Mouse (Mus musculus): Measurements from ENCODE around the gene Pwp2. TPM values are rescaled to one million over a fixed set of nuclear protein-coding genes. Genes with fewer than 3 reads are reported as not detected.

Gene Pwp2
- polyA plus RNA-seq, 1 experiment from 2014 or later: 19.7 TPM

DNA sequence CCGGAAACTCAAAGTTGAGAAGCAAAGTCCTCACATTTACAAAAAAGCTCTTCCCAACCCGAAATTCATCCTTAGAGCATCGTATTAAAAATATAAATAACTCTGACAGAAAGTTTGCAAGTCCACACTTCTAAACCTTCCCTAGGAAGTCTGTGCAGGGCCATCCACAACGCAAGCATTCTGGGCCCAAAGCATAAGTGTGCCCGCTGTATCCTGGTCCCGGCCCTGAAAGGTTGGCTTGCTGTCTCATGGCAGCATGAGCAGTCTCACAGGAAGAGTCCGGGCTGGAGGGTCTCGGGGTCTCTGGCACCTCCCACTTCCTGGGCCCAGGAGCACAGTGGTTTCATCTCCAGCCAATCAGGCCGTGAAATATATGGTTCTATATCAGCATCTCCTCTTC is 13.4 kb downstream of the Pwp2 start:
- DNase-seq (ENCODE audit: low read depth, low spot score) (no peak), ATAC-seq (no peak)
- TF ChIP-seq CTCF (IDR thresholded peaks at IDR 0.05): no peak
- no peaks in the 10 kb centered on the region for H3K27me3 ChIP-seq
- POLR2A ChIA-PET: no interaction called here
- in situ Hi-C loops (cut with MboI; ENCODE audit: low pct_unique_long_range_greater_than_20kb): no loop called here
- CTCF ChIA-PET: interaction anchor here (1.1 kb wide), 1 partner anchor 13 kb away, joined by 4 read pairs; no protein-coding TSS in a partner anchor

DNA sequence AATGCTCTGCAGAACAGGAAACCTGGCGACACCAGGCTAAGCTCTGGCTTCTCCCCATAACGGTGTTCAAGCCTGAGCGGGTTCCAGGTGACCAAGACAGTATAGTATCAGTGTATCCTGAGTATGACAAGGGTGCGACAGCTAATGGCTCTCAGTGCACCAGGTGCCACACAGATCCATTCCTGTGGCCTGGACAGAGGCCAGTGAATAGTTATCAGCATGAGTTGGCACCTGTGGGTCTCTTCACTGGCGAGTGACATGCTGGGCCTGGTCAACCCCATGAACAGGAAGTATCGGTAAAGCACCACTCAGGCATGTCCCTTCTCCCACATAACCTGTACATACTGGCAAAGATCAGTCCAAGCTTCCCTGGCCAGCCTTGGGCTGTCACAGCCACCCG is 13.9 kb downstream of the Pwp2 start:
- H3K27me3 ChIP-seq: no peaks in the 10 kb centered on the region
- TF ChIP-seq CTCF (IDR thresholded peaks at IDR 0.05): no peak
- DNase-seq (ENCODE audit: low read depth, low spot score): no peak
- in situ Hi-C loops (cut with MboI; ENCODE audit: low pct_unique_long_range_greater_than_20kb): no loop called here
- ChIA-PET POLR2A (interaction anchor here (0.8 to 0.9 kb wide), 2 partner anchors 13 to 152 kb away, joined by 3 to 4 read pairs; no protein-coding TSS in a partner anchor), CTCF (interaction anchor here (1.1 kb wide), 1 partner anchor 13 kb away, joined by 4 read pairs; no protein-coding TSS in a partner anchor)
- no peak for ATAC-seq

DNA sequence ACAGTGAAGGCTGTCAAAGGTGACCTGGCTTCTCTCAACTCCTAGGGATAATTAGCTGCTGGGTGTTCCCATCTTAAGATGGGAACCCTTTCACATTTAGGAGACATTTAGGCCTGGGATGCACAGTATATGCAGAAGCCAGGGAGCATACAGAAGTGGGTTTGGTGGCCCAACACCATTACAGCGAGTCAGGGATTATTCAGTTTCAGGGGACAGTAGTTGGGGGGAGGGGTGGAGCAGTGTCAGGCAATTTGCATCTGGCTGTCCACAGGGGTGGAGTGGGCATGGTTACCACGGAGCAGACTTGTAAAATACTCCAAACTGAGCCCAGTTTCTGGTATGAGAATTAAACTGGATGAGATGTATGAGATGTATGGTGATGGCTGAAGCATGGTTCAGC is 14.5 kb downstream of the Pwp2 start:
- POLR2A ChIA-PET: interaction anchor here (0.8 to 0.9 kb wide), 2 partner anchors 14 to 151 kb away, joined by 3 to 4 read pairs; no protein-coding TSS in a partner anchor
- ATAC-seq (no peak), DNase-seq (ENCODE audit: low read depth, low spot score) (no peak)
- H3K27me3 ChIP-seq: no peaks in the 10 kb centered on the region
- in situ Hi-C loops (cut with MboI; ENCODE audit: low pct_unique_long_range_greater_than_20kb): no loop called here
- TF ChIP-seq CTCF (IDR thresholded peaks at IDR 0.05): no peak
- CTCF ChIA-PET: interaction anchor here (1.1 kb wide), 2 partner anchors 10 to 14 kb away, joined by 3 to 4 read pairs; no protein-coding TSS in a partner anchor

DNA sequence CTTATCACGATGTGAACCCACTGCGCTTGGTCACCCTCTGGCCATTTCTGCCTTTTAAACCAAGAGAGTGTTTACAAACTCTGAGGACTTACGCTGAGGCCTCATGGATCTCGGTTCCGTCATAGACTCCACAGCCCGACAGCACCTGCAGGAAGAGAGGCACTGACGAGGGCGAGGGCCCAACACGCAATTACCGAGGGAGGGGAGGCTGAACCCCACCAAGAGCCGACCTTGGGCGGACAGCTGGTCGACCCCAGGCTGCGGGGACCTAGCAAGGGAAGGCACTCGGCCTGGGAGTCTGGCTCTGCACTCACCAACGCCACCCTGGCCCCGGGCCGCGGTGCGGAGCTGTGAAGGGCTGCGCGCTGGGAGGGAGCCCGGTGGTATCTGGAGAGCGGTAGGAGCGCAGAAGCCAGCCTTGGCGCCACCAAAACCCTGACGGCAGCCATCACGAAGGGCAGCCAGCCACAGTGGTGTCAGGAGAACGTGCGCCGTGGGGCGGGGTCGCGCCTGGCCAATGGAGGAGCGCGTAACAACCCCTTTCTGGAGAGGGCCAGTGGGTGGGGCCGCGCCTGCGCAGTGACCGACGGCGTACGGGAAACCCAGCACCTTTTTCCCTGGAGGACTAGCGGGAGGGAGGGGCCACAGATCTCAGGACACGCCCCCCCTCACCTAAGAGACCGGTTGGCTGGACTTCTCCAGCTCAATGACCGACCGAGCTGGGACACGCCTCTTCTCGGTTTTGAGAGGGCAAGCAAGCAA is 15.5 kb downstream of the Pwp2 start, which contains the start of gene D10Jhu81e:
Gene D10Jhu81e, minus strand, starts transcription at position 502 of the 762 bp plus-strand sequence.
- ATAC-seq (peak; percentile 82), DNase-seq (ENCODE audit: low read depth, low spot score) (peak; percentile 66)
- in situ Hi-C loops (cut with MboI; ENCODE audit: low pct_unique_long_range_greater_than_20kb): no loop called here
- TF ChIP-seq CTCF (IDR thresholded peaks at IDR 0.05): no peak
- H3K27me3 ChIP-seq: no peaks in the 10 kb centered on the region
- ChIA-PET CTCF (interaction anchor here (1.1 kb wide), 1 partner anchor 9 kb away, joined by 3 read pairs; no protein-coding TSS in a partner anchor), POLR2A (interaction anchor here (0.8 kb wide), 1 partner anchor 13 kb away, joined by 3 read pairs; no protein-coding TSS in a partner anchor)

DNA sequence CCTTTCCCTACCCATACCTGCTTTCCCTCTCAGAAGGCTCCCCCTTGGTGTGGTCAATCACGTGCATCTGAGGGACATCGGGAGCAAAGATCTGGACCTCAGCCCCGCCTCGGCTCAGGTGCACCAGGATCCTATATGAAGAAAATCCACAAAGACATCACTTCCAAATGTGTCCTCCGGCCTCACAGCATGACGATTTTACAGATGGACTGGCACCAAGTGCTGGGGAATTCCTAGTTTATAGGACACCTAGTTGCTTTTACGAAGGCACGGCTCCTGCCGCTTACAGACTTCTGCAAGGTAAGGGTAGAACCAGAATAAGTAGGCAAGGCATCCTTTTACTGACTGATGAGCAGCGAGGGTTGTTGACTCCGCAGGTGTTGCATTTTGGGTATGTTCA is 16.2 kb downstream of the Pwp2 start:
- ChIA-PET POLR2A (no interaction called here), CTCF (no interaction called here)
- ATAC-seq (no peak), DNase-seq (ENCODE audit: low read depth, low spot score) (no peak)
- no peaks in the 10 kb centered on the region for H3K27me3 ChIP-seq
- in situ Hi-C loops (cut with MboI; ENCODE audit: low pct_unique_long_range_greater_than_20kb): no loop called here
- TF ChIP-seq CTCF (IDR thresholded peaks at IDR 0.05): no peak

DNA sequence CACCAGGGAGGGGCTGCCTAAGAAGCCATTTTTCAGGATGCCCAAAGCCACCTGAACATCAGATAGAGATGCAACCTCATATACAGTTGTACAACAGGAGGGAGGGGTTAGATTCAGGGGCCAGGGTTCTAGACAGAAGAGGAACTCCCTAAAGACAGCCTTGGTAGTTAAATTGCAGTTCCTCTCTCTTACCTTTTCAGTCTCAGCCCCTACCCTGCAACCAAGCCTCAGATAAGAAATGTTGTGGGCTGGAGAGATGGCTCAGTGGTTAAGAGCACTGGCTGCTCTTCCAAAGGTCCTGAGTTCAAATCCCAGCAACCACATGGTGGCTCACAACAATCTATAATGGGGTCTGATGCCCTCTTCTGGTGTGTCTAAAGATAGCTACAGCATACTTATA is 17.2 kb downstream of the Pwp2 start:
- POLR2A ChIA-PET: no interaction called here
- CTCF ChIA-PET: no interaction called here
- TF ChIP-seq CTCF (IDR thresholded peaks at IDR 0.05): no peak
- no peaks in the 10 kb centered on the region for H3K27me3 ChIP-seq
- ATAC-seq (no peak), DNase-seq (ENCODE audit: low read depth, low spot score) (no peak)
- in situ Hi-C loops (cut with MboI; ENCODE audit: low pct_unique_long_range_greater_than_20kb): no loop called here

DNA sequence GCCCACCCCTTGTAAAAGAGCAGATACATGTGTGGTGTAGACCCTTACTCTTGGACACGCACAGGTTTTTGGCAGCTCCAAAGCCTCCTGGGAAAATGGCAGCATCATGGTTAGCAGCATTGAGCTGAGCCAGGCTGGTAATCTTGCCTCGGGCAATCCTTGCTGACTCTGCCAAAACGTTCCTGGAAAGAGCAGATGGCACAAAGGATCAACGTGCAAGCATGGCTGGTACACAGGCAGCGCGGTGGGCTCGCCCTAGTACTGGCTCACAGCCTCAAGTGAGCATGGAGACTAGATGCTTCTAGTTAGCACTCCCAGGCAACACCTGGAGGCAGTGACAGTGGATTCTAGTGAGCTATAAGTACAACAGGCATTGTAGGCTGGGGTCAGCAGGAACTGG is 17.6 kb downstream of the Pwp2 start:
- ATAC-seq (no peak), DNase-seq (ENCODE audit: low read depth, low spot score) (no peak)
- in situ Hi-C loops (cut with MboI; ENCODE audit: low pct_unique_long_range_greater_than_20kb): no loop called here
- TF ChIP-seq CTCF (IDR thresholded peaks at IDR 0.05): no peak
- POLR2A ChIA-PET: no interaction called here
- no peaks in the 10 kb centered on the region for H3K27me3 ChIP-seq
- CTCF ChIA-PET: no interaction called here

DNA sequence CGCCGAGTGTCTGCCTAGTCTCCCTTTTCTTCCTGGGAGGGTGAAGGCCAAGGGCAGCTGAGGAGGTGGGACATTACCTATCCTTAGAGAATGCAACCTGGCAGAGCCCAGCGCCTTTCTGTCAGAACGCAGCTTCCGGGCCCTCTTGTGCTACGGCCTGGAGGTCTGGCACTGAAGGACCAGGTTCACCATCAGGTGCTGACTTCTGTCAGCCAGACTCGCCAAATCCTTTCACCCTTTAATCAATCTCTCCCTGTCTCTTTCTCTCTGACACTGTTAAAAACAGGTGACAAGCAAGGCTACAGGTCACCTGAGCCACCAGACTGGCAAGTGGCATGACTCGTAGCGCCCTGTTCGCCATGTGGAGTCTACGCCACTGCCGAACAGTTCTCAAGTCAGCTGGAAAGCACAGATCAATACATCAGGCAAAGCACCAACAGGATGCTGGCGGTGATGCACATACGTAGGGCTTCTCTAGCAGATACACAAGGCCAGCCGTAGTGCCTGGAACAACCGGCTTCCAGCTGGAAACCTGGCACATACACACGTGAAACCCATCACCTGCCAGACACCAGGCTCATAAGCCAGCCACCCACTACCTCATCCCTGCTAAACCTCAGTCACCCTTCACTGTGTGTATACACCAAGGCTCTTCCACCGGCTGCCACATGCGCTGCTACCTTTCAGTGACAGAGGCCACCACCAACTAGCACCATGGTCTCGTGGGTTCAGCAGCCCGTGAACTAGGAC is 19.5 kb downstream of the Pwp2 start:
- DNase-seq (ENCODE audit: low read depth, low spot score): no peak
- in situ Hi-C loops (cut with MboI; ENCODE audit: low pct_unique_long_range_greater_than_20kb): no loop called here
- no peak for ATAC-seq
- ChIA-PET POLR2A (no interaction called here), CTCF (interaction anchor here (1.5 to 5.7 kb wide), 4 partner anchors 12 to 147 kb away, joined by 3 to 41 read pairs (median 10); partner anchors contain the start of gene Pwp2)
- no peak for TF ChIP-seq CTCF (IDR thresholded peaks at IDR 0.05)
- no peaks in the 10 kb centered on the region for H3K27me3 ChIP-seq

DNA sequence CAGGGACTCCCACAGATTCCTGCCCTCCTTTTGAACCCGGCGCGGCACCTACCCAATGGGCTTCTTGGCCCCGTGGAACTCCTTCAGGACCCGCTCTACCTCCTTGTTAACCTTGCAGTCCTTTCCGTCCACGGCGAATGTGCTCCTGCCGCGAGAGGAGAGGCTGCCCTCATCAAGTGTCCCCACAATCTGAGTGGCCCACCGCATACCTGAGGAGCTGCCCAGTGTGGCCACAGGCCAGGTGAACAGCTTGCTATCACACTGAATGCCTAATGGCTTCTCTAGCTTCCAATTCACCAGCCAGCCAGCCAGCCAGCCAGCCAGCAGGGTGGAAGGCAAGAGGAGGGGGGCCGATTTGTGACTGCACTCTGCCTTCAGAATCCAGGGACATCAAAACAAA is 20.2 kb downstream of the Pwp2 start:
- DNase-seq (ENCODE audit: low read depth, low spot score) (no peak), ATAC-seq (no peak)
- ChIA-PET POLR2A (no interaction called here), CTCF (interaction anchor here (1.5 to 5.7 kb wide), 4 partner anchors 11 to 147 kb away, joined by 3 to 41 read pairs (median 10); partner anchors contain the start of gene Pwp2)
- TF ChIP-seq CTCF (IDR thresholded peaks at IDR 0.05): no peak
- no peaks in the 10 kb centered on the region for H3K27me3 ChIP-seq
- in situ Hi-C loops (cut with MboI; ENCODE audit: low pct_unique_long_range_greater_than_20kb): loop anchor here (5.0 kb wide), 2 partner anchors 87 to 132 kb away; no protein-coding TSS in a partner anchor

DNA sequence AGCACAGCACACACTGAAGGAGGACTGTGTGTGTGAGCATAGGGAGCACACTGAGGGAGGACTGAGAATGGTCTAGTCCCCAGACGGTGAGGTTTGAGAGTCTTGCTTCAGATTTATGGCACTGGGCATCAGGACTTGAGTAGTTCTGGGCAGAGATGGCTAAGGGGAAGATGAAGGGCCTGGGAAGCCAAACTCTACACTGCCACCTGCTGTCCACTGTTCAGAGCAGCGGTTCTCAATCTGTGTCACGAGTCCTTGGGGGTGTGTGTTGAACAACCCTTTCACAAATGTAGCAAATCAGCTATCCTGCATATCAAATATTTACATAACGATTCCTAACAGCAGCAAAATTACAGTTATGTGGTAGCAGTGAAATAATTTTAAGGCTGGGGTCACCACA is 21.0 kb downstream of the Pwp2 start:
- in situ Hi-C loops (cut with MboI; ENCODE audit: low pct_unique_long_range_greater_than_20kb): loop anchor here (5.0 kb wide), 2 partner anchors 87 to 132 kb away; no protein-coding TSS in a partner anchor
- H3K27me3 ChIP-seq: no peaks in the 10 kb centered on the region
- DNase-seq (ENCODE audit: low read depth, low spot score) (no peak), ATAC-seq (no peak)
- ChIA-PET POLR2A (no interaction called here), CTCF (interaction anchor here (1.1 to 5.7 kb wide), 5 partner anchors 11 to 146 kb away, joined by 3 to 41 read pairs (median 4); partner anchors contain the start of gene Pwp2)
- no peak for TF ChIP-seq CTCF (IDR thresholded peaks at IDR 0.05)
